8 mouse cellular contexts compared by ENCODE assay signal in the genomic region with DNA sequence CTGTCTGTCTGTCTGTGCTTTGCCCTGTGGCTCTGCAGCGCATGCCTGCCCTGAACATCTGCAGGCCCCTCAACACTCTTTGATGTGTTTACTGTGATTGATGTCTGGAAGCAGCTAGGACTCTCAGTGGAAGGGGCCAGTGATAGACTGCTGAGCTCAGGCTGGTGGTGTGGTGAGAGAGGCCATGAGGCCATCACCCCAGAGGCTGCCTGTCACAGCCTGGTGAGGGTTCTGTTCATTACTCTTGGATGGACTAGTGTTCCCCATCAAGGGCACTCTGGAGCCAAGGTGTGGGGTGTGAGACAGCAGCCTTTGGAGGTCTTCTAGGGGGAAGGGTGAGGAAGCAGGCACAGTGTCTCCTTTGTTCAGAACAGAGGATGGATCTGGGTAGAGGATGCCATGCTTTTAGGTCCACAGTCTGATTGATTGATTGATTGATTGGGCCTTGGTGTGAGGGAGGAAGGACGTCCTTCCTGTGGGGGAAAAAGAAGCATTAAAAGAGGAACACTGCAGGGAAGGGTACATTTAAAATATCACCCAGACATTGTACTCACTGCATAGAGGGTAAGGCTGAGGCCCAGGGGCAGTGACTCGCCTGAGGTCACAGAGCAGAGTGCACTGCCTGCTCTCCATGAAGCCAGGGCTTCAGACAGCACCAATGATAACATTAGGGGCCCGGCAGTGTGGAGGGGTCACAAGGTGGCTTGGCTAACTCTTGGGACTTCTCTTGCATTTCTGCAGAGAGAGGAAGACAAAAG. TPM values are rescaled to one million over a fixed set of nuclear protein-coding genes. Genes with fewer than 3 reads are reported as not detected.
A peak's percentile ranks its signal among the peaks of the same experiment; 100 is the strongest.
DNase-seq lines count a peak whose midpoint lies in the region; ATAC-seq lines count a peak whose summit lies in the region.

No protein-coding gene starts in this region.

- no peak for DNase-seq in kidney, adult 11 months
- DNase-seq in frontal cortex, postnatal 36 days (ENCODE audit: low spot score in 2 of 2): no peak
- no peak for DNase-seq in adrenal gland, postnatal 10 days

- peaks cover 22% of the 10 kb centered on the region for H3K4me1 ChIP-seq in kidney, embryonic 14.5 days (ENCODE audit: control insufficient read depth, insufficient read depth, low read length)
- H3K4me1 ChIP-seq in brown adipose tissue, adult 24 weeks (ENCODE audit: control insufficient read depth, insufficient read depth, insufficient read length, low read length): peaks cover 41% of the 10 kb centered on the region
- H3K4me1 ChIP-seq in hindbrain, embryonic 15.5 days (replicated peaks): peaks cover 46% of the 10 kb centered on the region
- peaks cover 44% of the 10 kb centered on the region for H3K4me1 ChIP-seq in midbrain, embryonic 15.5 days

- no peak overlapping the region for H3K4me3 ChIP-seq in kidney, embryonic 14.5 days (ENCODE audit: low read length)
- H3K4me3 ChIP-seq in brown adipose tissue, adult 24 weeks (ENCODE audit: insufficient read depth, low read depth, low read length): no peak overlapping the region
- H3K4me3 ChIP-seq in hindbrain, embryonic 15.5 days: no peak overlapping the region
- H3K4me3 ChIP-seq in midbrain, embryonic 15.5 days: no peak overlapping the region

- no peaks in the 10 kb centered on the region for H3K27me3 ChIP-seq in kidney, embryonic 14.5 days (ENCODE audit: control insufficient read depth, insufficient read depth, low read length)
- no peaks in the 10 kb centered on the region for H3K27me3 ChIP-seq in hindbrain, embryonic 15.5 days
- no peaks in the 10 kb centered on the region for H3K27me3 ChIP-seq in midbrain, embryonic 15.5 days (replicated peaks)

- H3K36me3 ChIP-seq in kidney, embryonic 14.5 days (ENCODE audit: control insufficient read depth, insufficient read depth, low read length): peaks cover 18% of the 10 kb centered on the region
- H3K36me3 ChIP-seq in hindbrain, embryonic 15.5 days: no peaks in the 10 kb centered on the region
- 0 out of 2 replicates have a peak, but pooled peaks cover 3% of the 10 kb centered on the region for H3K36me3 ChIP-seq in midbrain, embryonic 15.5 days (replicated peaks)

- H3K9me3 ChIP-seq in kidney, embryonic 14.5 days (ENCODE audit: control insufficient read depth, low read length): peaks cover 2% of the 10 kb centered on the region; the same call in 1 of the 2 replicates
- H3K9me3 ChIP-seq in hindbrain, embryonic 15.5 days: no peaks in the 10 kb centered on the region
- H3K9me3 ChIP-seq in midbrain, embryonic 15.5 days: no peaks in the 10 kb centered on the region

- no peak overlapping the region for H3K4me2 ChIP-seq in kidney, embryonic 14.5 days (replicated peaks; ENCODE audit: low read depth, low read length)
- H3K4me2 ChIP-seq in hindbrain, embryonic 15.5 days: no peak overlapping the region
- no peak overlapping the region for H3K4me2 ChIP-seq in midbrain, embryonic 15.5 days

- H3K9ac ChIP-seq in kidney, embryonic 14.5 days (ENCODE audit: low read depth, low read length): peak overlapping the region; percentile 9; the same call in 1 of the 2 replicates
- H3K9ac ChIP-seq in hindbrain, embryonic 15.5 days: peak overlapping the region; percentile 27; the same call in 1 of the 2 replicates
- H3K9ac ChIP-seq in midbrain, embryonic 15.5 days: no peak overlapping the region

- H3K27ac ChIP-seq in kidney, embryonic 14.5 days (ENCODE audit: low read depth, low read length): peak overlapping the region; percentile 51
- peak overlapping the region; percentile 73 for H3K27ac ChIP-seq in brown adipose tissue, adult 24 weeks (replicated peaks; ENCODE audit: low read depth, low read length)
- peak overlapping the region; percentile 61; the same call in 1 of the 2 replicates for H3K27ac ChIP-seq in hindbrain, embryonic 15.5 days (replicated peaks)
- H3K27ac ChIP-seq in midbrain, embryonic 15.5 days: peak overlapping the region; percentile 67

- WGBS in kidney, embryonic 14.5 days: 20% methylated on average over 4 of the region's 4 CpGs
- 26% methylated on average over 4 of the region's 4 CpGs for WGBS in hindbrain, embryonic 15.5 days
- 31% methylated on average over 4 of the region's 4 CpGs for WGBS in midbrain, embryonic 15.5 days

- peak; percentile 18; the same call in 1 of the 2 replicates for ATAC-seq in kidney, embryonic 14.5 days (ENCODE audit: low FRiP score, low TSS enrichment)
- no peak for ATAC-seq in hindbrain, embryonic 15.5 days (ENCODE audit: low FRiP score, low read depth)
- ATAC-seq in midbrain, embryonic 15.5 days (replicated peaks): no peak
- ATAC-seq in megakaryocyte progenitor cell, adult 5-6 weeks (replicated peaks; ENCODE audit: poor library complexity): no peak

RNA-seq across cellular contexts. Expression of gene Slc6a6, which starts 28.4 kb away (rescaled TPM):
- polyA plus RNA-seq in kidney, embryonic 14.5 days (2014; fragmentation: Nextera tagmentation; extraction: Ambion mirVana): 51.7 and 95.1 TPM in 2 replicates
- 33.0 and 38.9 TPM in 2 replicates for polyA plus RNA-seq in brown adipose tissue, adult 24 weeks (2012; ENCODE audit: insufficient read depth, insufficient read length, missing spikeins)
- 99.4 and 102 TPM in 2 replicates for polyA plus RNA-seq in hindbrain, embryonic 15.5 days (2015; fragmentation: Nextera tagmentation; extraction: Ambion mirVana)
- polyA plus RNA-seq in midbrain, embryonic 15.5 days (2015; fragmentation: Nextera tagmentation; extraction: Ambion mirVana): 117 and 123 TPM in 2 replicates
- 30.6 and 34.6 TPM in 2 replicates for total RNA-seq in megakaryocyte progenitor cell, adult 5-6 weeks (2015)
- total RNA-seq in megakaryocyte progenitor cell, adult 5-6 weeks (2017): 20.7 and 26.7 TPM in 2 replicates
- total RNA-seq in adrenal gland, postnatal 10 days (2021): 100 to 1,000 TPM; 175 to 205 TPM
